Mouse (Mus musculus) myocyte (in vitro differentiated cells): ENCODE results near the gene Mink1. TPM values are rescaled to one million over a fixed set of nuclear protein-coding genes. Genes with fewer than 3 reads are reported as not detected.

Source experiments
- H3K27me3 ChIP-seq: one replicate; pipeline ENCODE4 v1.6.1; 2011; ENCODE audit not compliant: control insufficient read depth, insufficient read depth, insufficient read length
- H3K36me3 ChIP-seq: one replicate; pipeline ENCODE4 v1.6.1; 2011; ENCODE audit not compliant: control insufficient read depth, insufficient read depth
- H3K4me2 ChIP-seq: one replicate; pipeline ENCODE4 v1.6.1; 2011; ENCODE audit warnings: low read depth, control low read depth
- H3K4me3 ChIP-seq: one replicate; pipeline ENCODE4 v1.5.1; 2011; ENCODE audit warnings: mild to moderate bottlenecking, control low read depth, moderate library complexity
- H3K79me2 ChIP-seq: one replicate; pipeline ENCODE4 v1.6.1; 2011; ENCODE audit not compliant: control insufficient read depth, insufficient read depth
- H3ac ChIP-seq: one replicate; pipeline ENCODE4 v1.6.1; 2011; ENCODE audit not compliant: control insufficient read depth, insufficient read length
- CEBPB ChIP-seq: IDR thresholded peaks from 2 replicates; pipeline ENCODE4 v1.6.1; 2011; ENCODE audit warnings: mild to moderate bottlenecking, moderate library complexity; ENCODE audit not compliant: poor library complexity, insufficient read depth, severe bottlenecking
- E2F4 ChIP-seq: IDR thresholded peaks from one replicate; pipeline ENCODE4 v1.6.1; 2011; ENCODE audit warnings: mild to moderate bottlenecking, control low read depth, moderate library complexity; ENCODE audit not compliant: insufficient read depth
- MAX ChIP-seq: IDR thresholded peaks from one replicate; pipeline ENCODE4 v1.6.1; 2011; ENCODE audit warnings: low read depth, mild to moderate bottlenecking, control low read depth
- MYOD1 ChIP-seq, 3 experiments: IDR thresholded peaks; one replicate each; pipeline ENCODE4 v1.6.1; 2011; ENCODE audit warnings: control low read depth in 2 of 3, low read depth in 2 of 3, mild to moderate bottlenecking in 2 of 3, moderate library complexity in 1 of 3; ENCODE audit not compliant: insufficient read length in 2 of 3, control insufficient read depth in 1 of 3
- MYOG ChIP-seq, 3 experiments: IDR thresholded peaks; one replicate each; pipeline ENCODE4 v1.6.1; 2011; ENCODE audit warnings: control low read depth in 2 of 3, low read depth in 2 of 3, mild to moderate bottlenecking in 2 of 3; ENCODE audit not compliant: insufficient read length in 2 of 3, control insufficient read depth in 1 of 3, insufficient read depth in 1 of 3
- POLR2A ChIP-seq: IDR thresholded peaks from one replicate; pipeline ENCODE4 v1.6.1; 2011; ENCODE audit warnings: low read depth, mild to moderate bottlenecking, control low read depth, moderate library complexity; ENCODE audit not compliant: insufficient read length
- POLR2AphosphoS2 ChIP-seq: IDR thresholded peaks from one replicate; pipeline ENCODE4 v1.6.1; 2011; ENCODE audit warnings: low read depth, control low read depth; ENCODE audit not compliant: insufficient read length
- REST ChIP-seq: IDR thresholded peaks from one replicate; pipeline ENCODE4 v1.6.1; 2011; ENCODE audit warnings: mild to moderate bottlenecking, control low read depth, moderate library complexity; ENCODE audit not compliant: insufficient read depth, insufficient read length
- SRF ChIP-seq: IDR thresholded peaks from one replicate; pipeline ENCODE4 v1.6.1; 2011; ENCODE audit warnings: low read depth; ENCODE audit not compliant: control insufficient read depth, insufficient read length
- TCF12 ChIP-seq: IDR thresholded peaks from one replicate; pipeline ENCODE4 v1.6.1; 2011; ENCODE audit warnings: mild to moderate bottlenecking, control low read depth; ENCODE audit not compliant: poor library complexity, insufficient read depth, severe bottlenecking
- TCF3 ChIP-seq: IDR thresholded peaks from one replicate; pipeline ENCODE4 v1.6.1; 2011; ENCODE audit warnings: low read depth, control low read depth; ENCODE audit not compliant: insufficient read length
- USF1 ChIP-seq: IDR thresholded peaks from one replicate; pipeline ENCODE4 v1.6.1; 2011; ENCODE audit warnings: low read depth, mild to moderate bottlenecking, control low read depth, moderate library complexity
- polyA plus RNA-seq: library from polyadenylated mRNA; unstranded; fragments of >200 nt; fragmentation: generic; extraction: Trizol; gene quantifications from one replicate; pipeline ENCODE4 v1.2.1, GENCODE M21; 2012; ENCODE audit warnings: missing spikeins

Mink1 gene
- polyA plus RNA-seq, 1 experiment, result 34.4 TPM

DNA sequence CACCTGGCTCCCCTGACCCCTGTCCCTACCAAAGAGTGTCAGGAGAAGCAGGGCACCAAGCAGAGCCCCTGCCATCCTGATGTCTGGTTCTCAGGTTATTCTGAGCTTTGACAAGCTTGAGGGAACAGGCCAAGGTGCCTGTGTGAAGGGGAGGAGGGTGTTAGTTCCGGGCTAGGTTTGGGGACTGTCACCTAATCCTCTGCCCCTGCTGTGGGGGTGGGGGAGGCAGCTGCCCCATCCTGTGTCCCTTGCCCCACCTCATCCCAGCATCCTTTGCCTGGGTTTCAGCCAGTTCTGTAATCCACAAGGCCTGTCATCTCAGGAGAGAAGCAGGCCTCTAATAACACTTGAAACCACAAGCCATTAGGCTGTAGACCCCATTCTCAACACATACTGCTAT lies 56.4 kb downstream of the Mink1 start, which contains the start of gene Chrne:
Gene Chrne, minus strand, starts transcription at position 116 of the 400 bp plus-strand sequence.
- Histone ChIP-seq H3K4me2 (peak within 1 kb of the TSS; percentile 6), H3K27me3 (no peaks in the 10 kb centered on the region), H3K4me3 (no peak within 1 kb of the TSS), H3ac (no peak within 1 kb of the TSS), H3K79me2 (no peaks in the 10 kb centered on the region), H3K36me3 (no peaks in the 10 kb centered on the region)
- TF ChIP-seq MYOG (IDR thresholded peaks at IDR 0.05; ENCODE audit: control insufficient read depth in 1 of 3, insufficient read depth in 1 of 3, insufficient read length in 2 of 3, low read depth in 2 of 3) (peak in 1 of 3 experiments; percentile 18), MYOD1 (IDR thresholded peaks at IDR 0.05; ENCODE audit: control insufficient read depth in 1 of 3, insufficient read length in 2 of 3, low read depth in 2 of 3) (peak in 1 of 3 experiments; percentile 74), MAX (no peak)

DNA sequence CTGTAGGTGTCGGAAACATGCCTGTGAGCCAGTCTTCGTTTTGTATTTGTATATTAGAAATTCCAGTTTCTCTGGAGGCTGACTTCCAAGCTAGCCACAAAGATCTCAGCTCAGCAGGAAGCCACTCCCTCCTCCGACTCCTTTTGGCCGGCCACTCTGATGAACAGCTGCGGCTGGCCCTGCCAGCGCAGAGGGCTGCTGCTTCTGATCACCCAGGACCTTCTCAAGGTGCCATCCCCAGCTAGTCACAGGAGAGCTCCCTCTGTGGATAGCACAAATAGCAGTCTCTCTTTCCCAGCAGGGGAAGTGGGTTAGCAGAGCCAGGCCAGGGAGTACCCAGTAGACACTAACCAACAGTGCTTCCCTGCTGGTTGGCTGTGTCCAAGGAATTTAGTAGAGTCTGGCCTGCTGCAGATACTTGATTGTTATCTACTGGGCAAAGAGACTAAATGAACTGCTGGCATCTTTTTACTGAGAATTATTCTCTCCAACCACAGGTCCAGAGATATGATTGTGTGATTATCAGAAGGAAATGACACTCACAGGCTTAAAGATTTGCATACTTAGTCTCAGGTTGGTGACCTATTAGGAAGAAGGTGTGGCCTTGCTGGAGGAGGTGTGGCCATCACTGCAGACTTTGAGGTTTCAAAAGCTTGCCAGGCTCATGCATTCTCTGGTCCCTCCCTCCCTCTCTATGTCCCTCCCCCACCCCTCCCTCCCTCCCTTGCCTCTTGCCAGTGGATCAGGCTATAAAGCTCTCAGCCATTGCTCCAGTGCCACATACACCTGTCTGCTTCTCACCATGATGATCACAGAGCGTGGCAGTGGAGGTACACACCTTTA lies 59.5 kb downstream of the Mink1 start:
- Histone ChIP-seq H3K27me3 (no peaks in the 10 kb centered on the region), H3ac (no peak overlapping the region), H3K4me2 (peak overlapping the region; percentile 62), H3K79me2 (no peaks in the 10 kb centered on the region), H3K4me3 (no peak overlapping the region), H3K36me3 (no peaks in the 10 kb centered on the region)
- TF ChIP-seq POLR2A (peak; percentile 27), MYOD1 (IDR thresholded peaks at IDR 0.05; ENCODE audit: control insufficient read depth in 1 of 3, insufficient read length in 2 of 3, low read depth in 2 of 3) (peak in 2 of 3 experiments; percentile 84 to 94), USF1 (no peak), TCF12 (peak; percentile 18), MYOG (IDR thresholded peaks at IDR 0.05; ENCODE audit: control insufficient read depth in 1 of 3, insufficient read depth in 1 of 3, insufficient read length in 2 of 3, low read depth in 2 of 3) (peak; percentile 67 to 95 (median 94))

GRCm38 (mm10) chr11:70623053-70623742 lies 60.5 kb downstream of the Mink1 start:
- Histone ChIP-seq H3K79me2 (no peaks in the 10 kb centered on the region), H3K4me3 (no peak overlapping the region), H3K4me2 (no peak overlapping the region), H3K36me3 (no peaks in the 10 kb centered on the region), H3K27me3 (no peaks in the 10 kb centered on the region), H3ac (no peak overlapping the region)
- TF ChIP-seq POLR2AphosphoS2, result no peak
- no peak for TF ChIP-seq TCF12
- TF ChIP-seq REST, result no peak
- TF ChIP-seq CEBPB, result no peak
- no peak for TF ChIP-seq USF1
- no peak for TF ChIP-seq TCF3
- TF ChIP-seq MAX, result no peak
- TF ChIP-seq E2F4, result no peak
- TF ChIP-seq SRF, result no peak
- TF ChIP-seq MYOD1 (IDR thresholded peaks at IDR 0.05; ENCODE audit: control insufficient read depth in 1 of 3, insufficient read length in 2 of 3, low read depth in 2 of 3), result no peak
- TF ChIP-seq MYOG (IDR thresholded peaks at IDR 0.05; ENCODE audit: control insufficient read depth in 1 of 3, insufficient read depth in 1 of 3, insufficient read length in 2 of 3, low read depth in 2 of 3), result no peak
- no peak for TF ChIP-seq POLR2A

DNA sequence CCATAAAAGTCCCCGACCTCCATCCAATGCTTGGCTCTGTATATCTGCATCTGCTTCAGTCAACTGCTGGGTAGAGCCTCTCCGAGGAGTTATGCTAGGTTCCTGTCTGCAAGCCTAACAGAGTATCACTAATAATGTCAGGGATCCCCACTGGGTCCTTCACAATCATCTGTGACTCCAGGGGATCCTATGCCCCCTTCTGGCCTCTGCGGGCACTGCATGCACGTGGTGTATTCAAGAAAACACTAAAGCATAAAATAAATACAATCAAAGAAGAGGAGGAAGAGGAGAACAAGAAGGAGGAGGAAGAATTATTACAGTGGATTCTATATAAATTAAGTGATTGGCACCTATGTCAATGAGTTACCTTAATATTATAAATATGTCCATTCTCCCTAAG lies 62.8 kb downstream of the Mink1 start:
- TF ChIP-seq USF1 (peak; percentile 26), TCF12 (no peak)
- no peaks in the 10 kb centered on the region for H3K79me2 ChIP-seq
- H3ac ChIP-seq, result no peak overlapping the region
- no peak overlapping the region for H3K4me2 ChIP-seq
- no peaks in the 10 kb centered on the region for H3K27me3 ChIP-seq
- no peaks in the 10 kb centered on the region for H3K36me3 ChIP-seq
- H3K4me3 ChIP-seq, result no peak overlapping the region

- Histone ChIP-seq H3K4me2 (no peak overlapping the region), H3K79me2 (no peaks in the 10 kb centered on the region), H3K4me3 (no peak overlapping the region), H3ac (no peak overlapping the region), H3K27me3 (no peaks in the 10 kb centered on the region), H3K36me3 (no peaks in the 10 kb centered on the region)
- no peak for TF ChIP-seq MYOG (IDR thresholded peaks at IDR 0.05; ENCODE audit: control insufficient read depth in 1 of 3, insufficient read depth in 1 of 3, insufficient read length in 2 of 3, low read depth in 2 of 3)
- no peak for TF ChIP-seq MAX
- TF ChIP-seq REST, result no peak
- TF ChIP-seq E2F4, result no peak
- no peak for TF ChIP-seq SRF
- TF ChIP-seq CEBPB, result no peak
- TF ChIP-seq TCF3, result no peak
- TF ChIP-seq POLR2AphosphoS2, result no peak
- TF ChIP-seq POLR2A, result no peak
- TF ChIP-seq USF1, result no peak
- TF ChIP-seq TCF12, result no peak
- no peak for TF ChIP-seq MYOD1 (IDR thresholded peaks at IDR 0.05; ENCODE audit: control insufficient read depth in 1 of 3, insufficient read length in 2 of 3, low read depth in 2 of 3)
These were observed 64.2 kb downstream of the Mink1 start for GRCm38 (mm10) chr11:70626877-70627276.
